Mouse (Mus musculus) 3T3-L1 (cell line): ENCODE measurements around the gene Nfib.

Experiments
- DNase-seq: peaks from one replicate; pipeline ENCODE4 v3.0.0-alpha.2; 2015; ENCODE audit warnings: low read depth, low spot score

Nfib gene

DNA sequence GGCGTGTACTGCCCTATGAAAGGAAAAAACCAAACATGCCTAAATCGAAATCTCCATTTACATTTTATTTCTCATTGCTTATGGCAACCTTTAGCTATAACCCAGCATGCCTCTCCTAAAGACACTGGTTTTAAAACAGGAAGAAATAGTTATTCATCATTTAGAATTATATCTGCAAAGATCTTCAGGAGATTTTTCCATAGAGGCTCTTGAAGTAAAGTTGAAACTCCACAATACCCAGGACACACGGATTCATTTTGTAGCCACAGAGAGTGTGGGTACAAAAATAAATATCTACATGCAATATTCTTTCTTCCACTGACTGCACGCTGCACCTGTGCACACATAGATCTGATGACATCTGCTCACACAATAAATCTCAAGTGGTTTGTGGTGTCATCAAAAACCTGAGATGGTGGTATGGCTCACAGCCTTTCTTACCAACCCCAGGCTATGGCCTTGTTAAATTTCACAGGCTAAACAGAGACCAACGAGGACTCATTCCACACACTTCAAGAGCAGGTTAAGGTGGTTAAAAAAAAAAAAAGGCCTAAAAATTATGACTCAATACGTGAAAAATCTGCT is 189.2 kb downstream of the Nfib start:
- no peak for DNase-seq

DNA sequence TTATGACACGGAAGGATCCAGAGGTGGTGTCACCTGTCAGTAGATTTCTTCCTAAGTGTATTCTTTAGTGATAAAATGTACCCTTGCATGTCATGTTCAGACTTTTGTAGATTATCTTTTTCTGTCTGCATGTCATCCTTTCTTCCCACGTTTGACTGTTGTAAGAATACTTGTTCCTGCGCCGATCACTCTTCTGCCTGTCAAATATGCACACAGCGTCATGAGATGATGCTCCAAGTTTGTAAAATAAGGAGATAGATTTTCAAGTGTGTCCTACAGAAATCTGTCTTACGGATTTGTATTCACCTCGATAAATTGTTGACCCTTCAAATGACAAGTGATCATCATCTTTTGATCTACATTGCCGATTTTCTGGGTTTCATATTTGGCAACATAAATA is 190.6 kb downstream of the Nfib start:
- DNase-seq = no peak

DNA sequence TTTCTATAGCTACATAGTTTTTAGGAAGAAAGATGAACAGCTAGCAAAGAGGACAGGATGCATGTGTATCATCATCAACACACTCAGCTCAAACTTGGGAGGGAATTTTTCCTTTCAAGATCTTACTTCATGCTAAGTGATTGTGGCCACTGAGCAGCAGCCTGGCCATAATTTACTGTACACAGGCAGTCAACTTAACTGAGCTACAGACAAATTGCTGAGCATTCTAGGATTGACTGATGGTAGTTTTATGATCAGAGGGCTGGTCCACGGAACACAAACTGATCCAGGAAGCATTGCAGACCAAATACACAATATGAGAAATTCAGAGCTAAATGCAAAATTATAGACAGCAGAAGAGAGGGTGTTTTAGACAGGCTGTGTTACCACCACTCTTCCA is 191.2 kb downstream of the Nfib start:
- no peak for DNase-seq

DNA sequence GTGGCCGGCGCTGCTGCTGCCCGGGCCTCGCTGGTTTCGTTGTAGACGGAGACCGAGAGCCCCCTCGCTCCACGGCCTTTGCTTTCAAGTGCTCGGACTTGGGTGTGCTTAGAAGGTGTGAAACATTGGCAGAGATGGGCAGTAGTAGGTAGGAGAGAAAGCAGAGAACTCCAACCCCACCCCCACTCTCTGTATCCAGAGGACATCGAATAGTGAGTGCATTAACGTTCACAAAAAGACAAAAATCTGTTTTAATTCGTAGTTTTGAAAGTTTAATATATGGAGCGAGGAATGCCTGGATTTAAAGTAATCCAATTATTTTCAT is 192.2 kb downstream of the Nfib start:
- no peak for DNase-seq

DNA sequence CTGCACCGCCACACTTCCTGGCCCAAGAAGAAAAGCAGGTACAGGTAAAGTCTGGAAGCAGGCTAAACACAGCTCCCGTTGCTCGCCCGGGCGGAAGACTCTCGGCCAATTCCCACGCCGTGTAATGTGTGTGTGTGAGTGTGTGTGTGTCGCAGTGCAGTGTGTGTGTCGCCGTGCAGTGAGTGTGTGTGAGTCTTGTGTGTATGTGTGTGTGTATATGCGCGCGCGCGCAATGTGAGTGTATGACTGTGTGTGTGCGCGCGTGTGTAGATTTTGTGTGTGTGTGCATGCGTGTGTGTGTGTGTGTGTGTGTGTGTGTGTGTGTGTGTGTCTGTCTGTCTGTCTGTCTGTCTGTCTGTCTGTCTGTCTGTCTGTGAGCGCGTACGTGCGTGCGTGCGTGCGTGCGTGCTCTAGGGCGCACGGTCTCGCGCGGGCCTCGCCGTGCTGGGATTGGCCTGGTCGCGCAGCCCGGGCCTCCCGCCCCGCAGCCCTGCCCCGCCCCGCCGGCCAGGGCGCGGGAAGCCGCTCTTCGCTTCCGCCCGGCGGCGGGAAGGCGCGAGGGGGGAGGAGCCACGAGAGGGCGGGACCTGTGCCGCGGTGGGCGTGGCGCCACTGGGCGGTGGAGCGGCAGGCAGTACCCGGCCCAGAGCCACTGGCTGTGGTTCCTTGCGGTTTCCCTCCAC is 192.7 kb downstream of the Nfib start:
- no peak for DNase-seq

DNA sequence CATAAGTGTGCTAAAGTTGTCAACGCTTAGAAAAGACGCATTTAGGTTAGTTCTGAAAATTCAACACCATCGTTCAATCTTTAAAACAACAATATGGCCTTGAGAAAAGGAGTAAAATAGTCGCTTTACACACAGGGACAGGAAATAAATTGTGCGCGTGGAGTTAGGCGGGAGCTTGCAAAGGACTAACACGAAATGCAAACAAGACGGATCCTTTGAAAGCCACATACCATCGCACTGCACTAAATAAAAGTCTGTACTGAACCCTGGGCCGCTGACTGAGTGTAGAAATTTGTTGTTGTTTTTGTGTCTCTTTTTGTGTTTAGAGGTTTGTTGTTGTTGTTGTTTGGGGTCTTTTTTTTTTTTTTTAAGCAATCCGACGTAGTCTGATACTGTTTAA is 193.2 kb downstream of the Nfib start:
- DNase-seq = no peak

DNA sequence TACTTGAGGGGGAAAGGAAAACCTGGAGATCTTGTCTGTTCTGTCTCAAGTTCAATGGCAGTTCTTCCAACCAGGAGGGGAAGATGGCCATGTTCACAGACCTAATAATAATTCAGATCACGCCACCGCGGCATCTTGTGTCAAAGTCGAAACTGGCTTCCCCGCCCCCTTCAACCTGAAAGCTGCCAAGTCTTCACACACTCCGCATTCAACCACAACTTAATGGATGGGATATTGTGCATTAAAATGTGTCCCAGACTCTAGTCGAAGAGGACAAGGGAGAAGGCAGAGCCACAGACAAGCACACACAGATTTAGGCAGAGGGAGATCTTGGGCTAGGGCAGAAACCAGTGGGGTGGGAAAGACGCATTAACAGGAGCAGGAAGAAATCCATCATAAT is 194.0 kb downstream of the Nfib start:
- no peak for DNase-seq

DNA sequence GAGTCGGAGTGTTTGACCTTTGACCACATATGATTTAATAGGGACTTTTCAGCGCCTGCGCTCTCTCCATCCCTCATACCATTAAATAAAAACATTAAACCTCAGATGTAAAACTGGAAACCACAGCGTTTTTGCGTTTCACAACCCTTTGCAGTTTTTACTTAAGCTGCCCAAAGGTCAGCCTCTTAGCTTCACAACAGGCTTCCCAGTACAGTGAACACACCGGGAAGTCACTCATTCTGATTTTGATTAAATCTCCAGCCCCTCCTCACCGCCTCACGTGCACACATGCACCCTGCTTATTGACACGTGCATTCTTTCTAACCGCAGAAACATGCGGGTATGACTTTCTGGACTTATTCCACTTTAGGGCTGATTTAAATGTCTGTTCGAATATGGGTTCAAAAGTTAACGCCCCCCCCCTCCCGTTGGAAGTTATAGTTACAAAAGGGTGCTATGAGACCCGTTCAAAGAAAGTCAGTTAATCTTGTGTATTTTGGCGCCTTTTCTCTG is 194.5 kb downstream of the Nfib start:
- DNase-seq = peak; percentile 89

DNA sequence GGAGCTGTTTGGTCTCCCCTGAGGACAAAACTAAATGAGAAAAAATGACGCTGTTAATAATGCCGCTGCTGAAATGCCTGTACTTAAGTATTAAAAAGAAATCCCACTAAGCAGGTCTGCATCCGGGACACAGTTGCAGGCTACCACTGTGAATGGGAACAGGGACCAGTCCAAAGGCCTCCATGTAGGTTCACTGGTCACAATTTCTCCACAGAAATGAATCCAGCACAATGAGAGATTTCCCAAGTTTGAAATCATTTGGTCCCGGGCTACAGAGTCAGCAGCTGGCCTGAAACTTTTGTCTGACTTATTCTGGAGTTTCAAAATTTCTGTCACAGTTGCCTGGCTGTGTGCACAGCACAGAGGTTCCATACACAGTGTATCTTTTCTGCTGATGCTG is 195.8 kb downstream of the Nfib start:
- DNase-seq = no peak

DNA sequence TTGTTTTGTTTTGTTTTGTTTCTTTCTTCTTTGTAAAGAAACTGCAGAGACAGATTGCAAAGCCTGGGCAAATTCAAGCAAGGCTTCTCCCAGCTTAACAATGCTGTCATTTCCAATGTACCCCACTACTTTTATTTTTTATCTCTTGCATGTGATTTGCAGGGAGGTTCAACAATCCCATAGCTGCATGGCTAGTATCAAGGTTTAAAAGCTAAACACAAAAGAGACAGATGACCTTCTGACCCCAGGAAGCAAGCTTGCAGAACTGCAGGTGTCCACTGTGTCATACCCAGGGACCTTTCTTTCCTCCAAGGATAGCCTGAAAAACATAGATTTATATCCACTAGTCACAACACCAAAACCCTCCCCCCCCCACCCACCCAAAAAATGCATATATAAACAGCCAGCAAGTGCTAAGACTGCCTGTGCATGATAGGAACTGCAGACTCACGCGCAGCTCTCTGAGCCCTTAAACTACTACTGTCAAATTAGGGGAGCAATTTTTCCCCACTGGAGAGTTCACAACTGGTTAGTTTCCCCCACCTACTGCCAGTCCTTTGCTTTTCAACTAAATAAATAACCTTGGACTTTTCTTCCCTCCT is 196.3 kb downstream of the Nfib start:
- no peak for DNase-seq

DNA sequence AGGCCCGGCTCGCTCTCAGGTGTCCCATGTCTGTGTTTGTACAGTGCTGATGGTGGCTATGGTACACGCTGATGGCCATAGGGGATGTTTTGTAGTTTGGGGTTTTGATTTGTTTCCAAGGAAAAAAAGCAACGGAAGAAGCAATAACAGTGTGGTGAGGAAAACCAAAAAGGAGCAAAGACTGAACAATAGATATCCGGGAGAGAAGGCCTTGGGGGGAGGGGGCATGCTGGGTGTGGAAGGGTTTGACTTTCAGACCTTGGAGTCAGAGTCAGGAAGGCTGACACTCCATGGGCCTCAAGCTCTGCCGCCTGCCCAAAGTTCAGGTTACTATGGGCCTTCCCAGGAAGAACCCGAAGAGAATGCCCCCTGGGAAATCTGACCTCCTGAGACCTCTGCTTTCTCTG is 197.3 kb downstream of the Nfib start:
- DNase-seq = no peak

DNA sequence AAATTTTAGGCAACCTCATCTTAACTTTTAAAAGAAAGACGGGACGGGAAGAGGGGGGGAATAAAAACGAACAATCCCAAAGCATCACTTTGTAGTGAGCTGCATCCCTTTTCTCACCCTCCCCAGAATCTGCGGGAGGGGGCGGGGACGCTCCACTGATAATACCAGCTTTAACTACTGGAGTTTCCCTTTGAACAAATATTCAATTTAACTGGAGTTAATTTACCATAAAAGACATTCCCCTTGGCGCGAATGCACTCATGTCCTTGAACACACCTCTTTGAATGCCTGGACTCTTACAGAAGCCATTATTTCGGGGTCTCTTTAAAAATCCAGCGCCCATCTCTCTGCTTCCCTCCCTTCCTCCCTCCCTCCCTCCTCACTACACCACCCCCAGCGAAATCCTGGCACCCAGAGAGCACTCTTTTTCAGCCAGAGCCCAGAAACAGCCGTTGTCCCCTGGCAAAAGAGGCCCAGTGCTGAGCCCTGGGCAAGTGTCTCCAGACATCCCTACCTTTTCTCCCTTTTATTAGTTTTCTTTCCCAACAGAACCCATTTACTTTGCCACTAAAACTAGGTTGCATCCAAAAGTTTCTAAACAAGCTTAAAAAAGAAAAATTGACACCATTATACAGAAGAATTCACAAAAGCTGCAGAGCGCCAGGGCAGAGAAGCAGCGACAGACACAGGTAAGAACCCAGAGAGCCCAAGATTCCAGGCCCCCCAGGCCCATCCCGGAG is 197.8 kb downstream of the Nfib start:
- DNase-seq = no peak

DNA sequence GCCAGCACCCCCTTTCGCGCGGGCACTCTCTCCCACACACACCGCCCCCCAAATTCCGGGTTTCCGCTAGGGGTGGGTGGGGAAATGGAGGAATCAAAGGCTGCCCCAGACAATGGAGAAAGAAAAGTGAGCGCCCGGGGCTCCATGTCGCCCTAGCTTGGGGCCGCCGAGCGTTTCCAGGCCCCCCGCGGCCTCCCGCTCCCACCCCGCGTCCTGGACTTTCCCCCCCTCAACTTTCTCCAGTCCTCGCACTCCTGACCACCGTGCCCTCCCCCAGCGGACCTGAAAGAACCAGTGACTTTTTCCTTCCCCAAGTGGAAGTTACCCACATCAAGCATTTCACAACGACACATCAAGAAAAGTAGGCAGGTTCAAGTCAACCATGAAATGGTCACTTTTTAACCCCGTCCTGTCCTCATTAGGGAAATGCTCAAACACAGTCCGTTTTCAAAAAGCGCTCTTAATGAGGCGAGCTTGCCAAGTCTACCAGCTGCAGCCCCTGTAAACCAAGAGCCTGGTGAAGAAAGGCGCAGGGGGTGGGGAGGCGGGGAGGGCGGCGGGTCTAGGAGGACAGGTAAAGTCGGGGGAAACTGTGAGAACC is 198.7 kb downstream of the Nfib start:
- DNase-seq = peak; percentile 42

DNA sequence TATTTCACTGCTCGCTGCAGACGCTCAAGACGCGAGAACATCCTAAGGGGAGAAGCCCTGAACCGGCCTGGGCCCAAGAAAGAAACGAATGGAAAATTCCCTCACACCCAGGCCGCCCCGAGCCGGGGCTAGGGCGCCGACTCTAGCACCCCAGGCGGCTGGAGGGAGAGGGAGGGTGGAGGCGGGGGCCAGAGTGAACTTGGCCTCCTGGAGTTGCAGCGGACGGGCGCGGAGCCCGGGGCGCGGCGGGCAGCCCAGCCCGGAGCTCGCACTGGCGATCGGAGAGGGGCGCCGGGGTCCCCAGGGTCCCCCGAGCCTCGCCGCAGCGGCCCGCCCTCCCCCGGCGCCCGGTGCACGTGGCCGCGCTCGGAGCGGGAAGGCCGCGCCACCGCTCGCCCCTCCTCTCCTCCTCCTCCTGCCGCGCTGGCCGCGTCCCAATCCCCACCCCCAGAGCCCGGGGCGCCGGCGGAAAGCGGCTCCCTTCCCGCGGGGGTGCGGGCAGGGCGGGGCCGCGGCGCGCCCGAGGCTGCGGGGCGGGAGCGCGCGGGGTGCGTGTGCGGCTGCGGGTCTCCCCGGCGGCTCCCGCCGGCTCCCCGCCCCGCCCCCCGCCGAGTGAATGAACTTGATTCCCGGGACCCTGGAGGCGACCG is 199.3 kb downstream of the Nfib start:
- peak; percentile 87 for DNase-seq

DNA sequence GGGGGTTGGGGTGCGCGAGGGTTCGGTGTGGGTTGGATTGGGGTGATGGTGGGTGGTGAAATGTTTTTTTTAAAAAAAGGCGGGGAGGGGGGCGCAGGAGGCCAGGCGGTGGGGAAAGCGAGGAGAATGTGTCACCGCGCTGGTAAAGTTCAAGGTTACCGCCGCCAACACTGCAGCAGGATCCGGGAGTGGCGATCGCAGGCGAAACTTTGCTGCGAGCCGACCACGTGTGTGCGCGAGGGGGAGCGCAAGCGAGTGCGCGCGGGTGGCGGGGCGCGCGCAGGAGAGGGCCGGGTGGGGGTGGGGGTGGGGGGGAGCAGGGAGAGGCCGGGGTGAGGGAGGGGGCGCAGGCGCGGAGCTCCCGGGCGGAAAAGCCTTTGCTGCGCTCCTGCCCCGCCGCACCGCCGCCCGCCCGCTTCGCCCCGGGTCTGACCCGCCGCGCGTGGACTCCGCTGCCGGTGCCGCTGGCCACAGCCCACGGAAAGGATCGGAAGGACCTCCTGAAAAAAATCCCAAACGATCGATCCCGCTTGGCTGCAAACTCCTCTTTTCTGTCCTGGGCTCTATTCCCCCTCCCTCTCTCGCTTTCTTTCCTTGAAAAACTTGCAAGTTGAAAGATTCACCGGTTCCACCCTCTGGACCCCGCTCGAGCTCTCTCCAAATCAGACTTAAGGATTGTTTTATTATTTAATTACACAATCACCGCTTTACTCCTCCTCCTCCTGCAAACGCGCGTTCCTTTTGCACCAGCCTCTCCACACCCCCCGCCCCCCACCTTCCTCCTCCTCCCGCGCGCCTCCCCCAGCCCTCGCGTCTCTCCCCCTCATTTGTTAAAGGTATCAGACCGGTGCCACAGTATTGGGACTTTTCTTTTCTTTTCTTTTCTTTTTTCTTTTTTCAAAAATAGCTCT is 200.2 kb downstream of the Nfib start:
- peak; percentile 87 for DNase-seq

DNA sequence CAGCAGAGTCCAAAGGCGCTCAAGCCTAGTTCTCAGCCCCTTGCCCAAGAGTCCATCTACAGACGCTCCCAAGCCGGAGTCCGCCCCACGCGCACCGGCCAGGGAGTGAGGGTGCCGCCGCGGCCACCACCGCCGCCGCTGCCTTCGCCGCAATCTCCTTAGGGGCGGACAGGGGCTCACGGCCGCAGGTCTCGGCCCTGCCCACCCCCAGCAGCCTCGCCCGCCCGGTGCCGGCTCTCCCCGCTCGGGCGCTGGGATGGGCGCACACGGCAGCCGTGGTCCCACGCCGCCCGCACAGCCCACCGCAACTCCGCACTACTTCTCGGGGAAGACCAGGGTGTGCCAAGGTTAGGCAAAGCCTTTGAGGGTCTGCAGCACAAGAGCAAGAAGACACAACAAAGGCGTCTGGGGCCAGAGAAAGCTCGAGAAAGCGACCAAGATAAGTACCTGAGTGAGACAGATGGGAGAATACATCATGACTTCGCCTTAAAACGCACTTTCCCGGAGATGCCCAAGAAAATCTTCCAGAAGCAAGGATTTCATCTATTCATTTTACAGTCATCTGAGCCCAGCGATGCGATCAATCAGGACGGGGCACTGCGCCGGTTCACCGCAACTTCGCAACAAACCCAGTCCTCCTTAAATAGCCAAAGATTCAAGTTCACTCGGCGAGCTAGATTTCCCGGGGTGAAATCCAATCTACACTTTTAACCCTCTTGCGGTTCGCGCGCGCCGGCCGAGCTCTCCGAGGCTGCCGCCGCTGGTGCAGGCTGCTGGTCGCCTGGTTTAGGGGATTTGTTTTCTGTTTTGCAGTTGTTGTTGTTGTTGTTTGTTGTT is 201.0 kb downstream of the Nfib start:
- DNase-seq = peak; percentile 55

DNA sequence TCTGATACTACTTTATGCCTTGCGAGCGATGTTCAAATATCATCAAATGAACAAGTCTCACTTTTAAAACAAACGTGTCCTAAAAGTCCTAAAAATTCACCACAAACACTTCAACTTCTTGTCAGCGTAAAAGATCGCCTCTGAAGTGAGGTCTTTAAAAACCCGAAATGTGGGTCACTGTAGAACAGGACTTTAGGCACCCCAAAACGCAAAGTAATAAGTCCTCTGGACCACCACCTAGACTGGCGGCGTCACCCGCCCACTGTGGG is 201.6 kb downstream of the Nfib start:
- no peak for DNase-seq

DNA sequence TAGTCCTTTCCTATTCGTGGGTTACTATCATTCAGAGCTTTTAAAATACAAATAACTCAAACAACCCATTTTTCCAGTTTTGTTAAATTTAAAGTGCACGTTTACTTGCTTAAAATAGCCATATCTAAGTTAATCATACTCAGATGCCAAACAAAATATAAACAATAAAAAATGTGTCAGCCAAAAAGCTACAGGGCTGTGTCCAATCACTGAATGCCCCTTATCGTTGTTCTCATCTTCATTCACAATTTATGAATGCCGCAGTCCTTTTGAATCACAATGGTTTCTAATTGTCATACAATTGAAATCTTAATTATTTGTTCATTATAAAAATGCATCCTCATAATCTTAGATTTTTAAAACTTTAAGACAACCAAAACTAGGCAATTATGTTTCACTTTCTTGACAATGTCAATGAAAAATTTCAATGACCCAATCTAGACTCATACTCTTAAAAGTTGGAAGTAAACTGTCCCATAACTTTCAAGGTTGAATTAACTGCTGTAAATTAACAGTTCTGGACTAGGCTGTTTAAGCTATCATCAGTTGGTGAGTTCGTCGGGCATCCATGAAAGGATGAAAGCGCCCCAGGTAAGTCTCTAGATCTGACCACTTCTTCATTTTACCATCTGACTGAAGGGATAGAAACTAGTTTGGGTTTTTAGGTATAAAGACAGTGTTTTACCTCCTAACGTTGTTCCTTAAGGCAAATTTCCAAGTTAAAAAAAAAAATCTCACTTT is 202.1 kb downstream of the Nfib start:
- DNase-seq = peak; percentile 35

DNA sequence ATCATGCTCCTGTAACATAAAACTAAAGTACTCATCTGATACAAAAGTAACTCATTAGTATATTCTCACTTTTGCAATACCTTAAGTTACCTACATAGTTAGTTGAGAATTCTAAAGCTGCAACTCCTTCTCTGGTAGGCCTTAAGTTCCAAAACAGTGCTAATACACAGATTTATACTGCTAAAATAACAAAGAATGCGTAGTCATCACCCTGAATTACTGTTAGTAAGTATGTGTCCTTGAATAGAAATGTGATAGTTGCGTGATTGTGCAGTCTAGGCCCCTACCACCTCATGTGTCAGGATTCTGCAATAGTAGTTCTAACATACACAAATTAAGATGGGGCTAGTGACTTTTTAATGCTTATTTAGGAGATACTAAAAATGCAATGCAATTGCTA is 202.9 kb downstream of the Nfib start:
- peak; percentile 26 for DNase-seq
